Mouse (Mus musculus) stomach, postnatal 0 days (tissue): ENCODE measurements around the gene Gm10295. TPM values are rescaled to one million over a fixed set of nuclear protein-coding genes. Genes with fewer than 3 reads are reported as not detected.

Source experiments
- ATAC-seq: fragments of 200-750 bp; cut with Nextera tagmentation; 2 replicates; pipeline ENCODE4 v1.8.0; 2017; ENCODE audit not compliant: low FRiP score, low TSS enrichment
- DNase-seq: peaks from one replicate; pipeline ENCODE4 v3.0.0-alpha.2; 2016; ENCODE audit warnings: low spot score
- H3K27ac ChIP-seq: fragments of 300-500 bp; sonication (generic); replicated peaks from 2 replicates; pipeline ENCODE4 v1.5.1; 2014; ENCODE audit warnings: mild to moderate bottlenecking, control low read depth
- H3K27me3 ChIP-seq: fragments of 300-500 bp; sonication (generic); 2 replicates; pipeline ENCODE4 v1.6.1; 2014; ENCODE audit warnings: low read length; ENCODE audit not compliant: control insufficient read depth, insufficient read depth
- H3K36me3 ChIP-seq: fragments of 300-500 bp; sonication (generic); 2 replicates; pipeline ENCODE4 v1.6.1; 2014; ENCODE audit warnings: low read length, mixed read lengths; ENCODE audit not compliant: control insufficient read depth, insufficient read depth
- H3K4me1 ChIP-seq: fragments of 300-500 bp; sonication (generic); replicated peaks from 2 replicates; pipeline ENCODE4 v1.6.1; 2014; ENCODE audit warnings: antibody characterized with exemption; ENCODE audit not compliant: control insufficient read depth, insufficient read depth
- H3K4me2 ChIP-seq: fragments of 300-500 bp; sonication (generic); replicated peaks from 2 replicates; pipeline ENCODE4 v1.6.1; 2014; ENCODE audit warnings: low read depth, mild to moderate bottlenecking, control low read depth, moderate library complexity
- H3K4me3 ChIP-seq: fragments of 300-500 bp; sonication (generic); 2 replicates; pipeline ENCODE4 v1.5.1; 2014; ENCODE audit warnings: low read depth, low read length, control low read depth
- H3K9ac ChIP-seq: fragments of 300-500 bp; sonication (generic); 2 replicates; pipeline ENCODE4 v1.6.1; 2014; ENCODE audit warnings: mild to moderate bottlenecking, low read length, control low read depth, mixed read lengths
- H3K9me3 ChIP-seq: fragments of 300-500 bp; sonication (generic); 2 replicates; pipeline ENCODE4 v1.6.1; 2016; ENCODE audit warnings: low read length; ENCODE audit not compliant: control insufficient read depth
- CTCF ChIP-seq: IDR thresholded peaks from 2 replicates; pipeline ENCODE4 v1.5.1; 2016; ENCODE audit warnings: antibody characterized with exemption, low read depth, mild to moderate bottlenecking, moderate library complexity
- EP300 ChIP-seq: optimal IDR thresholded peaks from 2 replicates; pipeline ENCODE3; 2016; ENCODE audit warnings: antibody characterized with exemption
- whole genome bisulfite sequencing: fragments of 180-500 bp; shearing (Covaris S2); extraction: QIAGEN DNeasy Blood & Tissue Kit; methylation state at CpG from one replicate; pipeline ENCODE4 v1.1.7; 2014; 5-methylcytosine and 5-hydroxymethylcytosine counted together
- polyA plus RNA-seq: library from polyadenylated mRNA; unstranded; fragments of >200 nt; fragmentation: Nextera tagmentation; extraction: Ambion mirVana; gene quantifications from 2 replicates; pipeline ENCODE4 v1.2.1, GENCODE M21; 2015

The Gm10295 gene
- polyA plus RNA-seq, 1 experiment from 2014 or later, result not detected

DNA sequence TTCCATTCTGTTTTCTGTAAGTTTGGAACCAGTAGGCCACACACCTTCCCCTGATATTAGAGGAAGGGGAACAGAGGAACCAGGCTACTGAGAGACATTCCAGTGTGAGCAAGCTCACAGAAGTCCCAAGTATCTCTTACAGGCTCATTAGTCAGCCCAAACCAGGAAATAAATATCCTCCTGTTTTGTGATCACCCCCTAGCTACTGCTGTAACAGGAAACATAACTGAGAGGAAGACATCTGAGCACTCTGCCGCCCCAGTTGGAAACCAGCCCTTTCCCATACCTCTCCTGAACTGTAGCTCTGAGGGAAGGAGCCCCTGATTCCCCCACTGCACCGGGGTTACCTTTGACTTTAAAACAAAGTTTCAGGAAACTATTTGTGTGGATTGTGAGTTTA is 19.5 kb upstream of the Gm10295 start:
- no peak for ATAC-seq
- H3K27ac ChIP-seq, result no peak overlapping the region
- no peak overlapping the region for H3K9ac ChIP-seq
- no peak overlapping the region for H3K4me3 ChIP-seq
- H3K27me3 ChIP-seq, result no peaks in the 10 kb centered on the region
- DNase-seq, result no peak
- no peak overlapping the region for H3K4me2 ChIP-seq
- TF ChIP-seq CTCF, result no peak
- no peak for TF ChIP-seq EP300
- H3K9me3 ChIP-seq, result no peaks in the 10 kb centered on the region
- H3K36me3 ChIP-seq, result no peaks in the 10 kb centered on the region
- H3K4me1 ChIP-seq, result no peaks in the 10 kb centered on the region; the same call in 1 of the 2 replicates
- 53% methylated on average over 2 of the region's 2 CpGs for WGBS

DNA sequence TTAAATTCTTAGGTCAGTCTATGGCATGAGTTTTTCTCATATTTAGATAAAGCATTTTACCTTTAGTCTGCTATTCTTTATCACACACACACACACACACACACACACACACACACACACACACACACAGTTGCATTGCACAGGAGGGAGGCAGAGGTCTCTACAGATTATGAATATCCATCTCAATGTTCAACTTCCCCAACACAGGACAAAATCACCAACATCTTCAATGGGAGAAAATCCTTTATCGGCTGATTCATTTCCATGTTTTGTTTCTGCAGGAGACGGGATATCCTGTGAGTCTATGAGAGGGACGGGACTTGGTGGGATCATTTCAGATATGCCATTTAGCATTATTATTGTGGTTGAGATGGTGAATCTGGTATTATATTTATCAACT is 18.8 kb upstream of the Gm10295 start:
- Histone ChIP-seq H3K4me3 (no peak overlapping the region), H3K4me2 (no peak overlapping the region), H3K27me3 (no peaks in the 10 kb centered on the region), H3K36me3 (no peaks in the 10 kb centered on the region), H3K9ac (no peak overlapping the region), H3K9me3 (no peaks in the 10 kb centered on the region), H3K27ac (no peak overlapping the region), H3K4me1 (no peaks in the 10 kb centered on the region; the same call in 1 of the 2 replicates)
- TF ChIP-seq CTCF, result no peak
- TF ChIP-seq EP300, result no peak
- WGBS, result 87% methylated on average over 3 of the region's 3 CpGs
- DNase-seq (no peak), ATAC-seq (no peak)

DNA sequence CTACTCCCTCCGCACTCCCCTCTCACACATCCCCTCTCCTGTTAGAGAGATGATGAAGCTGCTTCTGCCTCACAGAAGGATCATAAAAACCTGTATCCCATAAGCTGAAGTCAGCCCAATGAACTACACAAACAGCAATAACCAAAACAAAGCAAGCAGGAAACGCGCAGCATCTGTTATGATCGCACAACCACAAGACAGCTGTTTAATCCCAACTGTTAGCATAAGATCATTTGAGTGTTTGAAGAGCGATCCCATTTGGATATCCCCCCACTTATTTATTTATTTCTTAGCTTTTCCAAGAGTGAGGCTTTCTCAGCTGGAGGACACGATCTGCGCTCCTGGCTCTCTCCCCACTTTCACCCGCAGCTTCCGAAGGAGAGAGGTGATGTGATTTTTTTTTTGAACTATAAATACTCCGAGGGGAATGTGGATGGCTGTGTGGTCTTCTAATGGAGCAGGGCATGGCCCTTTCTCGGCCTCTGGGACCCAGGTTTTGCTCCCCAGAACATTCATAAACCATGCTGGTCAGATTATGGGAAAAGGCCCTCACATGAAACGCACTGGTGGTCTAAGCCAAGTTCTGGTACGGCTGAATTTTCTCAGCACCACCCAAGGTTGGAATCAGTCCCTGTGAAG is 17.4 kb upstream of the Gm10295 start:
- ATAC-seq, result no peak; the same call in 1 of the 2 replicates
- no peak for TF ChIP-seq EP300
- TF ChIP-seq CTCF, result no peak
- H3K27me3 ChIP-seq, result no peaks in the 10 kb centered on the region
- H3K27ac ChIP-seq, result no peak overlapping the region
- H3K9me3 ChIP-seq, result no peaks in the 10 kb centered on the region
- no peaks in the 10 kb centered on the region for H3K4me1 ChIP-seq
- 57% methylated on average over 13 of the region's 13 CpGs for WGBS
- H3K36me3 ChIP-seq, result no peaks in the 10 kb centered on the region
- no peak overlapping the region for H3K4me2 ChIP-seq
- no peak overlapping the region for H3K4me3 ChIP-seq
- DNase-seq, result no peak
- H3K9ac ChIP-seq, result no peak overlapping the region

DNA sequence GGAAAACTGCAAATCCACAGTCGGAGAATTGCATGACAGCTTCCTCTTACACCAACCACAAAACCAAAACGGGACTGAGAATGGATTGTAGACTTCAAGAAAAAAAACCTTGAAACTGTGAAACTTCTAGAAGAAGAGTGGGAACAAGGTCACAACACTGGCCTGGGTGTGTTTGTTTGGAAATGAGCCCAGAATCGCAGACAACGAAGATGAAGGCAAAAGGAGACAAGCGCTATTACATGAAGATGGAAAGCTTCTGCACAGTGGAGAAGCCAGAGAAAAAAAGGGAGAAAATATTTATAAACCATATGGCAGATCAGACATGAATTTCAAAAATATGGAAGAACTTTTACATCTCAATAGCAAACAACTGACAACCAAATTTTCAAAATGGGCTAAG is 4.3 kb upstream of the Gm10295 start:
- no peaks in the 10 kb centered on the region for H3K4me1 ChIP-seq
- H3K4me3 ChIP-seq, result no peak overlapping the region
- no peak overlapping the region for H3K9ac ChIP-seq
- WGBS, result 50% methylated on average over 5 of the region's 5 CpGs
- no peak for DNase-seq
- no peaks in the 10 kb centered on the region for H3K27me3 ChIP-seq
- ATAC-seq, result no peak
- no peak overlapping the region for H3K27ac ChIP-seq
- no peak overlapping the region for H3K4me2 ChIP-seq
- TF ChIP-seq EP300, result no peak
- TF ChIP-seq CTCF, result no peak
- H3K36me3 ChIP-seq, result no peaks in the 10 kb centered on the region
- no peaks in the 10 kb centered on the region for H3K9me3 ChIP-seq

DNA sequence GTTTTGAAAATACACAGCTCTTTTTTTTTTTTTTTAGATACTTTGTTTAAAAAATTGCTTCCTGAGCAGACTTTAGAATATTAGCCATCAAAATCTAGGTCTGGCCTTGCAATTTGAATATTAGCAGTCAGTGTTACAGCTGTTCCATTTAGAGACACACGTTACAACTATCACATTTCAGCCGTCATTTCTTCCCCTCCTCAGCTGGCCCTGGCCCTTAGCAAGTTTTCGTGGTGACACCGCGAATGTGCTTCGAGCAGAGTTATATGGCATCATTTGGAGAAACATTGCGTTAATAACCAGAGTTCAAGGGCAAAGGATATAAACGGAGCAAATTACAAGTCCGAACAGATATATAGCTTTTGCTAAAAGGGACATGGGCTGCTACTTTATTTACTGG is 2.4 kb downstream of the Gm10295 start:
- 68% methylated on average over 9 of the region's 9 CpGs for WGBS
- Histone ChIP-seq H3K4me1 (no peaks in the 10 kb centered on the region), H3K36me3 (no peaks in the 10 kb centered on the region), H3K9me3 (no peaks in the 10 kb centered on the region), H3K27ac (no peak overlapping the region), H3K4me2 (no peak overlapping the region), H3K4me3 (no peak overlapping the region), H3K9ac (no peak overlapping the region), H3K27me3 (no peaks in the 10 kb centered on the region)
- DNase-seq (no peak), ATAC-seq (no peak)
- TF ChIP-seq CTCF, result no peak
- no peak for TF ChIP-seq EP300

DNA sequence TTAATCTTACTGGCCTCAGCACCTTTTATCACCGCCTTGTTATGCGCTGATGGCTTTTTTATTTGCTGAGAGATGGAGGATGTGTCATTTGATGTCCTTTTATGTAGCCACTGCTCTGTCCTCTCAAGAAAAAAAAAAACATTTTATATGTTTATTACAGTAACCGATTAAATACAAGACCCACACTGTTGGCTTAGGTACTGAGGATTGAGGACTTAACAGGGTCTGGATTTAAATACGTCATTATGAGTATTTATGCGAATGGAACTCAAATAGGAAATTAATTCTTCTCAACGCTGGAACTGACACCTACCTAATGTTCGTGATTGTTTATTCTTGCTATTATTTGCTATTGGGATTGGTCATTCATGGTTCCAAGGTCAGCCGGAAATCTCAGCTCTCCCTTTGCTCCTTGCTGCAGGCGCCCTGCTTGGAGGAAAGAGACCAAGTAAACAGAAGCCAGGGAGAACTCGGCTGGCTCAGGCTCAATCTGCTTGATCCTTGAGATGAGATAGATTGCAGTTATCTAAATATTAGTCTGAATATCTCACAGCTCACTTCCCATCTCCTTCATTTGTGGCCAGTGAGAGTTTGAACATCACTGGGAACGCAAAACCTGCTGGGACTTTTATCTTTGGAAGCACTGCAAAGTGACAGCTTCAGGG is 26.2 kb downstream of the Gm10295 start:
- no peak overlapping the region for H3K4me3 ChIP-seq
- DNase-seq (no peak), ATAC-seq (no peak)
- H3K9me3 ChIP-seq, result no peaks in the 10 kb centered on the region
- WGBS, result 39% methylated on average over 11 of the region's 11 CpGs
- TF ChIP-seq EP300 (no peak), CTCF (no peak)
- no peak overlapping the region for H3K27ac ChIP-seq
- no peak overlapping the region for H3K9ac ChIP-seq
- no peaks in the 10 kb centered on the region for H3K27me3 ChIP-seq
- H3K4me2 ChIP-seq, result no peak overlapping the region
- no peaks in the 10 kb centered on the region for H3K36me3 ChIP-seq
- no peaks in the 10 kb centered on the region for H3K4me1 ChIP-seq
